Mouse (Mus musculus): Measurements from ENCODE around the gene Selenok. TPM values are rescaled to one million over a fixed set of nuclear protein-coding genes. Genes with fewer than 3 reads are reported as not detected.
A peak's percentile ranks its signal among the peaks of the same experiment; 100 is the strongest.

Selenok gene
- total RNA-seq, 2 experiments from 2014 or later = 136 TPM

DNA sequence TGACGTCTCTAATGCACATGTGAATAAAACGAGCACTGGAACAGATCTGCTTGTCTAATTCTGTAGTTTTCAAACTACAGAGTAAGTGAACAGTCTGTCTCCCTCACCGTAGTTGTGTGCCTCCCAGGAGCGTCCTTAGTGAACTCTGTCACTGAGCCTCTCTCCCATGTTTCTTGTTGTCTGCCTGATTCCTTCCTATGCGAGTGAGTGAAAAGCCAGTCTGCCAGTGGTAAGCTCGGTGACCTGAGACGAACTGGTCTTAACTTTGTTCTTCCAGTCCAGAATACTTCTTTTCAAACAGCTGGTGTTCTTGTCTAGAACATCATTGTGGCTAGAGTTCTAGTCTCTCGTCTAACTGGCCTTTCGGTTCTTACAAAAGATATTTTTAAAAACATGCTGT is 19.6 kb downstream of the Selenok start:
- DNase-seq (ENCODE audit: extremely low spot score in 1 of 2, low spot score in 2 of 2) = no peak
- intact Hi-C loops (cut with DNase I) = loop anchor here (10.0 kb wide), 1 partner anchor 107 kb away; no protein-coding TSS in a partner anchor

DNA sequence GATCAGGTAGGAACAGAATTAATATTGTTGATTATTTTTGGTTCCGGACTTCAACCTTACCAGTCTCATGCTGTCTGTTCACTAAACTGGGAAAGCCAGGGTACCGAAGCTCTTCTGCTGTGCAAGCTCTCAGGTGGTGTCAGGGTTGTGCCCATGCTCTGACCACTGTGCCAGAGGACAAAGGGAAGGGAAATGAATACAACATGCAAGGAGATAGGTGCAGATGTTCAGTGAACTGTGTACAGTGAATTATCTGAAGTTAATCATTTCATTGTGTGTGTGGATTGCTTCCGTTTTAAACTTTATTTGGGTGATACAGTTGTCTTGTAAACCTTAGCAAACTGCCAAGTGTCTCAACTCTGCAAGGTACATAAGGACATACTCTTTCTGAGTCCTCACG is 20.2 kb downstream of the Selenok start:
- intact Hi-C loops (cut with DNase I) = loop anchor here (10.0 kb wide), 1 partner anchor 106 kb away; no protein-coding TSS in a partner anchor

DNA sequence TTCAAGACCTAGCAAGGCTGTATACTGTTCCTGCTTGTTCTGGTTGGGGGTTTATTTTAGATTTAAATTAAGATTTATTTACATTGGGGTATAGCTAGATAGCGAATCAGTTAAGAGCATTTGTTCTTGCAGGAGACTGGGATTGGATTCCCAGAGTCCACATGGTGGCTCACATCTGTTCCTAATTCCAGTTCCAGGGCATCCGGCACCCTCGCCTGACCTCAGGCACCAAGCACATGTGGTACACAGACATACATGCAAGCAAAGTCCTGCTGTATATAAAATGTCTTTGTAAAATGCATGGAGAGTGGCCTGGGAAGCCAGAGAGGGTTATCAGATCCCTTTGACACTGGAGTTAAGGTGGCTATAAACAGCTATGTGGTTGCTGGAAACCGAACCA is 26.9 kb downstream of the Selenok start:
- DNase-seq (ENCODE audit: extremely low spot score in 1 of 2, low spot score in 2 of 2) = no peak
- intact Hi-C loops (cut with DNase I) = loop anchor here (10.0 kb wide), 1 partner anchor 490 kb away; no protein-coding TSS in a partner anchor

More for the DNA sequence above, 20.2 kb downstream of the Selenok start:
- no peak for DNase-seq (ENCODE audit: extremely low spot score in 1 of 2, low spot score in 2 of 2)

DNA sequence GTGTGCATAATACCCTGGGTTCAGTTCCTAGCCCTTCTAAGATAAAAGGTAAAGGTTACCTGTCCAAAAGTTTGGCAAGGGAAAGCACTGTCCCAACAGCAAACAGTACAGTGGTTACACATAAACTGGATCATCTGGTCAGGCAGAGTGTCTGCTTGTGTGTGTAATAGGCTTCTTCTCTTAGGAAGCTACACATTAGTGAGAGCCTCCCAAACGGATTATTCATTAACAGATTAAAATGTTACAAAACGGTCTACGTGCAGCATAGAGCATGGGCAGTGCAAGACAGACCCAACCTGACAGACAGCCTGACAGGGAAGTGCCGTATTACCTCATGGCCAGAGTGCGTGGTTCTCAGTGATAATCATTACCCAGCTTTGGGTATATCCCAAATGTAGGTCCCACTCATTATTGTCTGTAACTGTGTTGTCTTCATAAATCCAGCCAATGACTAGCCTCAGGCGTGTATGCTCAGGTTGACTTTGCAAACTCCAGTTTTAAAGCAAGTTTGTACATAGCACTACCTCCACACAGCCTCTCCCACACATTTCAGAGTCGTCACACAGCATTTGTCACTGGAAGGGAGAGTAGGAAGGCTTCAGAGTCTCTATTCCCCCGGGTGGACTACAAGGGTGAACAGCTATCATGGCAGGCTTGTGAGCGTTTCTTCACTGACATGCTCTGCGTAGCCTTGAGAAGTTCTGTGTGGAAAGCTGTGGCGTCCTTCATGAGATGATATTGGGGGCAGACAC is 28.1 kb downstream of the Selenok start:
- no peak for DNase-seq (ENCODE audit: extremely low spot score in 1 of 2, low spot score in 2 of 2)
- intact Hi-C loops (cut with DNase I) = loop anchor here (10.0 kb wide), 1 partner anchor 489 kb away; no protein-coding TSS in a partner anchor

DNA sequence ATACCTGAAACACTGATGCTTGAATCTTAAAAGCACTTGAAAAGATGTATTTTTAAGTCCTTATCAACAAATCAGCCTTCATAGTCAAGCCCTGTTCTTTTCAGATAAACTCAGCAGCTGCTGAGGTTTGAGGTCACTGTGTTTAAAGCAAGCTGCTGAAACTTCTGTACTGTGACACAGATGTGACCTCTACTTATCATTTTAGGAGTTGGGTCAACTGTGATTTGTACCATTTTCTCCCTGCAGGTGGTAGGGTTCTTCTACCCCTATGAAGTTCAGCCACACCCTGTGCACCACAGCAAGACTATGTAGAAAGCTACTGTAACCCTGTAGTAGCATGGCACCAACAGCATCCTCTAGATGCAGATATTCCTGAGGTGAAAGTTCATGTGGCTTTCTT is 29.2 kb downstream of the Selenok start:
- DNase-seq (ENCODE audit: extremely low spot score in 1 of 2, low spot score in 2 of 2) = no peak
- intact Hi-C loops (cut with DNase I) = loop anchor here (10.0 kb wide), 1 partner anchor 487 kb away; no protein-coding TSS in a partner anchor

DNA sequence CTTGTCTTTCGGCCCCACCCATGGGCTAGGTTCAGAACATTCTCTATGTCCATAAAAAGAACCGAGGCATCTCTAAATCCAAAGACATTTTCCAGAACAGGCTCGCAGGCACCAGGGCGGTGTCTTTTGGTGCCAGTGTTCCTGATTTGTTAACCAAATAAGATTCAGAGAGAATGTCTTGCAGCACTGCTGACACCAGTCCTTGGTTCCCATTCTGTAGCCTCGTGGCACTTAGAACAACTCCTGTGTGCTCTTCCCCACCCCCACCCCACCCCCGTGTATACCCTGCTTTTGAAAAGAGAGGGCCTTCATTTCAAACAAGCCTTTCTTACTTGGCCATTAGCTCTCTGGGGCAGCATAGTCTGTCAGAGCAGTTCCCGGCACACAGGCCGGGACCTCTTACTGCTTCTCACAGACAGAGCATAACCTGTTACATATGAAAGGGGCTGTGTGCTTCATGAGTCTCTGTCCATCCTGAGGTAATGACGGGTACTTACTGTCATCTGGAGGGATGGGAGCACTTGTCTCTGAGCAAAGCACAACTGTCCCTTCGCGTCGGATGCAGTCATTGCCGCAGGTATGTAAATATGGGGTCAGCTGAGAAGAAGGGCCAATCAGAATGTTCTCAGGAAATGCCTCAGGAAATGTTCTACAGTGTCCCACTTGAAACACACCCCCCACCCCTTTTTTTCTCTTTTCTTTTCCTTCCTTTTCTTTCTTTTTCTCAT is 30.8 kb downstream of the Selenok start:
- intact Hi-C loops (cut with DNase I) = loop anchor here (10.0 kb wide), 1 partner anchor 486 kb away; no protein-coding TSS in a partner anchor
- DNase-seq (ENCODE audit: extremely low spot score in 1 of 2, low spot score in 2 of 2) = no peak

DNA sequence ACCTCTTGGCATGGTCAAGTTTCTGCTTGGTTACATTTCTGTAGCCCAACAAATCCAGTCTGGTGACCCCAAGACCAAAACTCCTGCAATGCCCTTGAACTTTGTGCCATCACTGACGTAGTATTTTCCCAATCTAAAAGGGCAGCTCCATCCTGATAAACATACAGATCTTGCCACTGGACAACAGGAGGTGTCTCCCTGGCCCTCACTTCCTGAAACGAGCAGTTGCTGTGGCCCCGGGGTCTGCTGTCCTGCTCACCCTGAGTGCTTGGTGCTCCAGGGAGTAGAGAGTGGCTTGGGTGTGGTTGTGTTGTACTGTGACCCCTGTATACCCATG is 31.3 kb downstream of the Selenok start:
- intact Hi-C loops (cut with DNase I) = loop anchor here (10.0 kb wide), 1 partner anchor 485 kb away; no protein-coding TSS in a partner anchor
- no peak for DNase-seq (ENCODE audit: extremely low spot score in 1 of 2, low spot score in 2 of 2)

DNA sequence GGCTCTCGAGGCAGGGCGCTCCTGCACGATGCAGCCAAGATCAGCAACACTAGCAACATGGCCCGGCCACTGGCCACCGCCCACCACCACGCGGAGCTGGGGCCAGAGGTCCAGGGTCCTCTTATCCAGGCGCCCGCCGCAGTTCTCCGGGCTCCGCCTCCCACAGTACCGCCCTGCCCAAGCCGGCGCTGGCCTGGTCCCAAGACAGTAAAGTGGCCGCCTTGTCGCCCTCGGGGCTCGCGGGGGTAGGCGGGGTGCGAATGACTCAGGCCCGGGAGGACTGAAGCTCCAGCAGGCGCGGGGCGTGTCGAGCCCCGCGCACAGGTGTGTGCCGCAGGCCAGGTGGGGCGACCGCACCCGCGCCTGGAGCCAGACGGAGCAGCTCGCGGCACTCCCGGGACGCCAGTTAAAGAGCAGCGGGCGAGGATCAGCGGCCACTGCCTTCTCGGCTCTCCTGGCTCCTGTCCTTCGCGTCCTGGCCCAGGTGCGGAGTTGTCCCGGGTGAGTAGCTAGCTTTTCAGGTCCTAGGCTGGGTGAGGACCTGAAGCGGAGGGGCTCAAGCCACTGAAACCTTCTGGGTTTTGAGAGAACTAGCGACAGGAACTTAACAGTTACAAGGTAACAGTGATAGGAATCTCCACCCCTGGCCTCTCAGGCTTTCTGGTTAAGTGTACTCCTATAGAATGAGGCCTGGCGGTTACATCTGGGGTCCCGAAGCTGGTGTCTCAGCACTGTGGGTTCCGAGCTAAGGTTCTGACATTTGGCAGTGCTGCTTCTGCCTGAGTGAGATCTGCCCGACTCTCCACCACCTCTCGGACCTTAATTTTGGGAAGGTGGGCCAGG is 40.8 kb downstream of the Selenok start, which contains the start of the genes Il17rb and Chdh:
Gene Il17rb (minus strand): TSS at position 164 of the 843 bp plus-strand sequence.
Gene Chdh (plus strand): TSS at position 291 of the 843 bp plus-strand sequence.
- intact Hi-C loops (cut with DNase I) = no loop called here
- peak in 1 of 2 experiments; percentile 75 for DNase-seq (ENCODE audit: extremely low spot score in 1 of 2, low spot score in 2 of 2)

DNA sequence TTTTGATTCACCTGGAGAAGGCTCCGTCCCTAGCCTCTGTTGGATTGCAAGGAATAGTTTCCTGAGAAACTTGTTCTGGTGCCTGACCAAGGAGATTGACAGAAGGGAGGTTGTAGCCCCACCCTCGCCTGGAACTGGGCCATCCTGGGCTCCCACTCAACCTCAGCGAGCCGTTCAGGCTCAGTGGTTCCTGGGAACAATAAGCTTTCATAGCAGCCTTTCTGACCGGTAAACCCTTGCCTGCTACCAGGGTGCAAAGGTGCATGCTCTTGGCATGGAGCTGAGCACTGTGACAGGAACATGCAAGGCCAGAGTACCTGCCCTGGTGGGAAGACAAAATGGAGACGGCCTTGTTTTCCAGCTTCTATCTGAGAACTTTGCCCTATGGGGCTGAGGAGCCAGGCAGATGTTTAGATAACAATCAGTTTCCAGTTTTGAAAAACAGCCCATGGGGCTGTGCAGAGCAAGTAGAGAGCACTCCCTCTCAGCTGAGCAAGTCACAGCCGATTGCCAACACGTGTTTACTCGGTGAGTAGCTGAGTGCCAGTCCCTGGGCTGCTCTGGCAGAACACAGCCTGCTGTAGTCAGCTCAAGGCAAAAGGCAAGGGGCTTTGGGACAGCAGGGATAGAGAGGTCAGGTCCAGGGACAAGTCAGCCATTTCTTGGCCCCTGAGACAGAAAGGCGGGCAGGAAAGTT is 41.9 kb downstream of the Selenok start:
- intact Hi-C loops (cut with DNase I) = no loop called here
- DNase-seq (ENCODE audit: extremely low spot score in 1 of 2, low spot score in 2 of 2) = peak in 1 of 2 experiments; percentile 66

DNA sequence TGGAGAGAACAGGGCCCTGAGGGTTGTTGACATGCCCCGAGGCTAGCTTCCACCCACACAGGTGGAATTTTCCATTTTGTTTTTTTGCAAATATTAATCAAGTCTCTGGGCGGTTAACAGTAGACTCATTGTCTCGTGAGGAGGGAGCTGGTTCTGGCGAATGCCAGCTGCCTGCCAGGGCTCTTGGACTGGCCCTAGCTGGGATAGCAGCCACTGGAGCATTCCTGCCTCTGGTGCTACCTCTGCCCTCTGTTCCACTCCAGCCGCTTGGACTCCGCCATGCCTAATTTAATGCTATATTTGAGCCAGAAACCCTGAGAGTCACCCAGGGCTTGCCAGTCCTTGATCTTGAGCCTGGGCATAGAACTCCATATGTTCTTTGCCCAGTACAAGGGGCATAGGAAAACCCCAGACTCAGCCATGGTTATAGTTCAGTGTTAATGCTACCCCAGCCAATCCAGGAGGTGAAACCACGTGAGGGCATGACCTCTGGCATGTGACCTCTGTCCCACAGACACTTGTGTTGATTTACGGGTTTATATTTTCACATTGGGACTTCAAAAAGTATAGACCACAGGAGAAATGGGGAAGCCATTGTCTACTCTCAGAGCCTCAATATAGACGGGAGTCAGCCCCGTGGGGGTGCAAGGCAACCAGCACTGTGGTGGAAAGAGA is 43.9 kb downstream of the Selenok start:
- no peak for DNase-seq (ENCODE audit: extremely low spot score in 1 of 2, low spot score in 2 of 2)

DNA sequence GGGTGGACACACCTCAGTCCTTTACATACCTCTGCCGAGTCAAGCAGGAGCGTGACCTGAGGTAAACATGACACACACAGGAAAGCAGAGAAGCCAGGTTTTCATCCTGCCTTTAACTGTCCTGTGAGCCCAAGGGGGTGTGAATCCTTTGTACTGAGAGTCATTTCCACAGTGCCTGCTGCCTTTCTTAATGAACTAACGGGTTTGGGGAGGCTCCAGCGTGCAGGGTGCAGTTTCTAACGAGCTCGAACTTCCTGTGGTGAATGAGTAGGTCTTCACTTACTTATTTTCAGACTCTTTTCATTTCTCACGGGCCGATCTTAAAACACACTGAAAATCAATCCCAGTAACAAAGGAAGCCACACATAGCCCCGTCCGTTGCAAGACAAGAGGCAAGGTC is 46.4 kb downstream of the Selenok start:
- intact Hi-C loops (cut with DNase I) = no loop called here

More for the DNA sequence above, 43.9 kb downstream of the Selenok start:
- intact Hi-C loops (cut with DNase I) = no loop called here

DNA sequence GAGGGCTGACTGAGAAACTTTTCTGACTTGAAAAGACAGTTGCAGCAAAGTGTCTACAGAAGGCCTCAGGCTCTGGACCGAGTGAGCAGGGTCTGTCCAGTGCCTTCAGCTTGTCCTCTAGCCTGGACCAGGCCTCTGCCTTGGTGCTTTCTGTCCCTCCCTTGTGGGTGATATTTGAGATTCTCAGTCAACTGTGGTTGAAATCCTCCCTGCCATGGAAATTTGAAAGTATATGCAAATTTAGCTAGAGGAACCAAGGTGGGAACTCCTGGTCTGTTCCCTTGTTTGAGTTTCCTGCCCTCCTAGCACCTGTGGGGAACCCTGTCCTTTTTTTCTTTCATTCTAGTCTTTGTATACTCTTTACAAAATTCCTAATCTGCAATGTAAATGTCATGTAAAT is 46.9 kb downstream of the Selenok start:
- no peak for DNase-seq (ENCODE audit: extremely low spot score in 1 of 2, low spot score in 2 of 2)
- intact Hi-C loops (cut with DNase I) = no loop called here

More for the DNA sequence above, 46.4 kb downstream of the Selenok start:
- no peak for DNase-seq (ENCODE audit: extremely low spot score in 1 of 2, low spot score in 2 of 2)

DNA sequence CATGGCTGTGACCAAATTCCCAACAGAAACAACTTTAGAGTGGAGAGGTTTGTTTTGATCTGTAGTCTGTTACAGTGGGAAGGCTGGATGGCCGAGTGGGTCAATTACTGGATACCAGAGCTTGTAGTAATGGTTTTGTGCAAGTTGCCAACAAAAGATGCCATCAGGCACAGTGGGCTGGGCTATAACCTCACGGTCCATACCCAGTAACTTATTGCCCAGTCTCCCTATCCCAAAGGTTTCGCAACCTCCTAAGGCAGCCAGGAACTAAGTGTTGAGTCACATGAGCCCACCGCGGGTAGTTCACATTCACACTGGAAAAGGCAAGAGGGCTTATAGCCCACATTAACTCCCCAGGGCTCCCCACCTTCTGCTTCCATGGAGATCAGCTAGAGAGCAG is 48.6 kb downstream of the Selenok start:
- DNase-seq (ENCODE audit: extremely low spot score in 1 of 2, low spot score in 2 of 2) = no peak
- intact Hi-C loops (cut with DNase I) = no loop called here

DNA sequence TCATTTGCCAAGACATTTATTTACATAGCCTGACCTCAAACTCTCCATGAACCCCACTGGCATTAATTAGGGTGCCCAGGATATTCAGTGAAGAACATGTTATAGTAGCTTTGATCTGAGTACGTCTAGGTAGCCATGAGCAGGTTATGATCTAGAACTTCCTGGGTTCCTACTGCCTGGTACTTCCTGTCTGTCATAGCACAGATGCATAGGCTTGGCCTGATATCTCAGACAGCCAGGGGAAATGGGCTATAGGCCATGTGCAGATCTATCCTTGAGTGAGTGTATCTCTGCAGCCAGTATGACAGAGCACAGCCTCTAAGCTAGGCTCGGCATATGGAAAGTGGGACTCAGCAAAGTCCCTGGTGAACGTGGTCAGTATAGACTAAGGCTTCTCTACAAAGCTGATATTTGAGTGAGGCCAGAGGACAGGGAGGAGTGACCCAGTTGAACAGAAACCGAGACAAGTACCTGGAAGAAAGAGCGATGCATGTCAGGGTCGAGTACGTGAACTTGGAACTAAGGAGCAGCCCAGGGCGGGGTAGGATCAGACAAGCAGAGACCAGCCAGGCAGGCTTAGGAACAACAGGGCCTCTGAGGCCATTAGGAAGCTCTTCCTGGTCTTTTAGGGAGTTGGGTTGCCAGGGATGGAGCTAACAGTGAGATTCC is 49.8 kb downstream of the Selenok start:
- intact Hi-C loops (cut with DNase I) = no loop called here
- DNase-seq (ENCODE audit: extremely low spot score in 1 of 2, low spot score in 2 of 2) = no peak

DNA sequence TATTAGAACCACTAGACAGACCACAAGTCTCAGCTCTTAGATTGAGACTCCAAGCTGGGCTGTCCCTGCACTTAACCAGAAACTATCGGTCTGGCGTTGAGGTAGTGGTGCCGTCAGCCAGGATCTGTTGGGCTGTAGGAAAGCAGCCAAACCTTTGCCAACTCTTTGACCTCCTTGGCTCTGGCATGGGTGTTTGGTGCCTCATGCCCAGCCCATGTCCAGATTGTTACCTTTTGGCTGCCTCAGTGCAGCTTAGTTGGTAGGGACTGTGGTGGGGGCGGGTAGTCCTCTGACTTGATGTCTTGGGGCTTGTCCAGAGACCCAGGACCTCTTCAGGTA is 50.3 kb downstream of the Selenok start:
- intact Hi-C loops (cut with DNase I) = no loop called here
- DNase-seq (ENCODE audit: extremely low spot score in 1 of 2, low spot score in 2 of 2) = no peak

DNA sequence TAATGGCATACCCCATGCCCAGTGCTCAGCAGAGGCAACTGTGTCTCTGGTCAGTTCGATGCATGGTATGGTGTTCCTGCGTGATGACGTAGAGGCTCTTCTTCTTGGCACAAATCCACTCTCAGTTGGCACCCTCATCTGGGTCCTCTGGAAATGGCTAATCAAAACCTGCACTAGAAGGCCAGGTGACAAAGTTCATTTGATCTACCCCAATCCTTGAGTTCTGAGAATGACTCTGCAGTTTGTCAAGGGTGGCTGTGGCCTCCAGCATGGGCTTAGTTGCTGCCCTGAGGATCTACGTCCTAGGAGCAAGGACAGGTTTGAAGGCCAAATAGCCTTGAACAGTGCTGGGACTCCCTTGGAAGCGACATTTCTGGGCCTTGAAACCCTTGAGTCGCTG is 50.7 kb downstream of the Selenok start:
- no peak for DNase-seq (ENCODE audit: extremely low spot score in 1 of 2, low spot score in 2 of 2)
- intact Hi-C loops (cut with DNase I) = no loop called here

DNA sequence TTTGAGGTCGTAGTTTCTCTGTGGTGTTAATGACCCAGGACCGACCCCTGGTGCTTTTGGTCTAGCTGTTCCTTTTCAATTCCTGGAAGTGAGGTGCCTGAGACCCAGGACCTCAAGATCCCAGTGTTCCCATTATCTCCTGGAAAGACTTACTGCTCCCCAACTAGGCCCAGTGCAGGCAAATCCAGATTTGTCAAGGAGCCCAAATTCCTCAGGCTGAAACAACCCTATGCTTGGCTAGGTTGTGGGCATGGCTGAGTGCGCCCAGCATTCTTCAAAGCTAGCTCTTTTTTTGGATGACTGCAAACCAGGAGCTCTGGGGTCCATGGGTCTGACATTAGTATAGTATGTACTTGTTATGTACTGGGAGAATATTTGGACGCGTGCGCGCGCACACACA is 51.3 kb downstream of the Selenok start:
- no peak for DNase-seq (ENCODE audit: extremely low spot score in 1 of 2, low spot score in 2 of 2)
- intact Hi-C loops (cut with DNase I) = no loop called here
